Mouse (Mus musculus) myocyte (in vitro differentiated cells): ENCODE data around the gene Rad23b.

Source experiments
- MAX ChIP-seq: IDR thresholded peaks from one replicate; pipeline ENCODE4 v1.6.1; 2011; ENCODE audit warnings: low read depth, mild to moderate bottlenecking, control low read depth
- MYOD1 ChIP-seq, 3 experiments: IDR thresholded peaks; one replicate each; pipeline ENCODE4 v1.6.1; 2011; ENCODE audit warnings: control low read depth in 2 of 3, low read depth in 2 of 3, mild to moderate bottlenecking in 2 of 3, moderate library complexity in 1 of 3; ENCODE audit not compliant: insufficient read length in 2 of 3, control insufficient read depth in 1 of 3
- POLR2A ChIP-seq: IDR thresholded peaks from one replicate; pipeline ENCODE4 v1.6.1; 2011; ENCODE audit warnings: low read depth, mild to moderate bottlenecking, control low read depth, moderate library complexity; ENCODE audit not compliant: insufficient read length
- POLR2AphosphoS2 ChIP-seq: IDR thresholded peaks from one replicate; pipeline ENCODE4 v1.6.1; 2011; ENCODE audit warnings: low read depth, control low read depth; ENCODE audit not compliant: insufficient read length
- TCF12 ChIP-seq: IDR thresholded peaks from one replicate; pipeline ENCODE4 v1.6.1; 2011; ENCODE audit warnings: mild to moderate bottlenecking, control low read depth; ENCODE audit not compliant: poor library complexity, insufficient read depth, severe bottlenecking

GRCm38 (mm10) chr4:55335030-55335770 is 14.6 kb upstream of the Rad23b start:
- TF ChIP-seq POLR2AphosphoS2 (no peak), TCF12 (no peak), POLR2A (no peak), MYOD1 (IDR thresholded peaks at IDR 0.05; ENCODE audit: control insufficient read depth in 1 of 3, insufficient read length in 2 of 3, low read depth in 2 of 3) (no peak), MAX (no peak)
